Mouse (Mus musculus): ENCODE measurements around the gene Uggt1. TPM values are rescaled to one million over a fixed set of nuclear protein-coding genes. Genes with fewer than 3 reads are reported as not detected.

Gene Uggt1
- 10 to 100 TPM; 54.7 to 56.0 TPM for total RNA-seq (2021)

DNA sequence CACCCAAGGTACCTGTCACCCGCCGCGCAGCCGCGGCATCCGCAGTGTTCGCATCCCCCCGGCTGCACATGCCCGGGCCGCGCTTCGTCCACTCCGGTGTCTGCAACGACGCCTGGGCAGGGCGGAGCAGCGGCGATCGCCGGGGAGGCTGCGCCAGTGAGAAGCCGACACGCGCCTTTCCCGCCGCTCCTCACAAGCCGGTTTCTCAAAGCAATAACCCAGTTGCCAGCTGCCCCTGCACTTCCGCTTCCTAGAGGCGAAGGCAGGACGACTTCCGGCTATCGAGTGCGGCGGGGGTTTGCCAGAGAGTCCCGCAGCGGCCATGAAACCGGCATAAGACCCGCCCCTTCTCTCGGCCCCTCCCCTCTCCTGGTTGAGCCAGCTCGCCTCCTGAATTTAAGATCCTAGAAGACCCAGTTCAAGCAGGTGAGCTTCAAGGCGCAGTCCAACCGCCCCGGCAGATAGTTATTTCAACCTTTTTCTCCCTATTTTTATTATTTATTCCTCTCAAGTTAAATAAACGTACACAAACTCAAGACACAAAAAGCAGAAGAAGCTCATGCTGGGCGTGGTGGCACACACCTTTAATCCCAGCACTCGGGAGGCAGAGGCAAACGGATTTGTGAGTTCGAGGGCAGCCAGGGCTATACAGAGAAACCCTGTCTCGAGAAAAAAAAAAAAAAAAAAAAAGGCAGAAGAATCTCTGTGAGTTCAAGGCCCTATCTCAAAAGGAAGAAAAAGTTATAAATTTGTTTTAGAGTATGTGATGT is at the start of gene Uggt1:
Gene Uggt1 (minus strand): TSS at position 663 of the 770 bp plus-strand sequence.
- DNase-seq = peak; percentile 95
- intact Hi-C loops (cut with DNase I) = no loop called here

- no peak for DNase-seq
- intact Hi-C loops (cut with DNase I) = no loop called here
Observed at GRCm38 (mm10) chr1:36293470-36293869, 49.0 kb upstream of the Uggt1 start.

DNA sequence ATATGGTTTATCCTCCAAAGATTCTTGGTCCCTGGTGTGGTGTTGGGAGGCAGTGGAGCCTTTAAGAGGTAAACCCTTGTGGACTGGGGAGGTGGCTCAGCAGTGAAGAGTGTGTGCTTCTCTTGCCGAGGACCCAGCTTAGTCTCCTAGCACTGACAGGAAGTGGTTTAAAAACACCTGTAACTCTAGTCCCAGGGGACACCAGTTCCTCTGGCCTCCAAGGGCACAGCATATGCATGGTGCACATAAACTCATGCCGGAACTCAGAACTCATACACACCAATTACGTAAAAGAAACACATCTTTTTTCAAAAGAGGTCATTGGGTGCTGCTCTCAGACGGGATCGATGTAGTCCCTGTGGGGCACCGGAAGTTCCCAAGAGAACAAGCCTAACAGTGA is 37.3 kb upstream of the Uggt1 start:
- intact Hi-C loops (cut with DNase I) = no loop called here
- DNase-seq = no peak

DNA sequence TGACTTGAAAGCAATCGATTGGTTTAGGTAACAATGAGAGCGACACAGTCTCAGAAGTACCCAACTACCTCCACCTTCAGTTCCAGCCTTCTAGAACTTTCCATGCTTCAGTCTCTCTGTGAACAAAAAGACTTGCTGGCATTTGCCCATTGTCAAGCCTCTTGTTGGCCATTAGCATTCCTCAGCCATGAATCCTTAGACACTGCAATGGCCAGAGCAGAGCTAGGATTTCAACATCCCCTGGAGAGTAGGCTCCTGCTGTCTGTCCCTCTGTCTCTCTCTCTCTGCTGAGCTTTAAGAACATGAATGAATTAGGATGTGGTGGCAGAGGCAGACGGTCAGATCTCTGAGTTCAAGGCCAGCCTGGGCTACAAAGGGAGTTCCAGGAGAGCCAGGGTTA is 36.4 kb upstream of the Uggt1 start:
- no peak for DNase-seq
- intact Hi-C loops (cut with DNase I) = no loop called here

GRCm38 (mm10) chr1:36279202-36279601 is 34.7 kb upstream of the Uggt1 start:
- intact Hi-C loops (cut with DNase I) = no loop called here
- peak; percentile 85 for DNase-seq

GRCm38 (mm10) chr1:36277267-36278060 is 32.9 kb upstream of the Uggt1 start:
- DNase-seq = peak; percentile 75
- intact Hi-C loops (cut with DNase I) = no loop called here

DNA sequence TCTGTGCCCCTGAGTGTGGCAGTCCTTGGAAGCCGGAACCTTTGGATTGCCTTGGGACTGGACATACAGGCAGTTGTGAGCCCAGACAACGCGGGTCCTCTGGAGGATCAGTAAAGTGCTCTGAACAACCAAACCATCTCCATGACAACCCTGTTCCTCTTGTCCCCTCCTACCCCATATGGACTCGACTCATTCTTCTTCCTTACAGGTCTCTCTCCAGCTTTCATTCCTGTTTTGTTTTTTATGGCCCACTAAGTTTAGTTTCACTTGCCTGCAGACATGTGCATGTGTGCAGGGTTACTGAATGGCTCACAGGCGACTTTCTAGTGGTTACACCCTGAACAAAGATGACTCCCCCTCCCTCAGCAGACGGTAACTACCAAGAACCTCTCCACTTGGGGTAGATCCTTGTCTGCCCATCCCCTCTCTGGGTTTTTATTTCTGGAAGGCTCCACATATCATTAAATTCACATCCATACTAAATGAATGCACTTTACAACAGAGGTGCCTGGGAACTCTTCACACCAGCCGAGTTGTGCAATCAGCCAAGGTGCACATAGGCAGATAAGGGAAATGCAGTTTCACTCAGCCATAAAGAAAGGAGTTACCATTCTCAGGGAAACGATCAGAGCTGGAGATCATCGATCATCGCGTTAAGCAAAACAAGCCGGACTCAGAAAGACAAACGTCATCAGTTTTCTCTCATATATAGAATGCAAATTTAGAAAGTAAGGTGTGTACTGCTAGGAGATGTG is 31.3 kb upstream of the Uggt1 start:
- no peak for DNase-seq
- intact Hi-C loops (cut with DNase I) = no loop called here

DNA sequence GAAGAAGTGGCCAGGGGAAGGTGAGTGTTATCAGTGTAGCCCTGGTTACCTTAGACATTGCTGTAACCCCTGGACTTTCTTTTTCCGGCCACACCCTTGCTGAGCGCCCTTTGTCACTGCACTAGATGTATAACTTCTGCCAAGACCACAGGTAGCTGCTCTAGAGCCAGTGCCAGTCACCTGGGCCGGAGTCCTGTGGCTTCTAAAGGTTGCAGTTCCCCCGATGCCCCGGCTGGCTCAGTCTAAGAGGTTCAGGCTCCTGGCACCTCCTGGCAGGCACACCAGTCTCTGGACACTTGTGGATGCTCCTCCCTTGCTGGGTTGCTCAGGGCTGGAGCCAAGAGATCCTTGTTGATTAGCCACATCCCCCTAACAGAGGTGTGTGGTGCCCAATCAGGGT is 29.9 kb upstream of the Uggt1 start, which contains the start of gene Neurl3:
Gene Neurl3 (minus strand): TSS at position 225 of the 400 bp plus-strand sequence.
- intact Hi-C loops (cut with DNase I) = no loop called here
- no peak for DNase-seq

- DNase-seq = no peak
- intact Hi-C loops (cut with DNase I) = no loop called here
Observed at GRCm38 (mm10) chr1:36273288-36273687, 28.8 kb upstream of the Uggt1 start.

DNA sequence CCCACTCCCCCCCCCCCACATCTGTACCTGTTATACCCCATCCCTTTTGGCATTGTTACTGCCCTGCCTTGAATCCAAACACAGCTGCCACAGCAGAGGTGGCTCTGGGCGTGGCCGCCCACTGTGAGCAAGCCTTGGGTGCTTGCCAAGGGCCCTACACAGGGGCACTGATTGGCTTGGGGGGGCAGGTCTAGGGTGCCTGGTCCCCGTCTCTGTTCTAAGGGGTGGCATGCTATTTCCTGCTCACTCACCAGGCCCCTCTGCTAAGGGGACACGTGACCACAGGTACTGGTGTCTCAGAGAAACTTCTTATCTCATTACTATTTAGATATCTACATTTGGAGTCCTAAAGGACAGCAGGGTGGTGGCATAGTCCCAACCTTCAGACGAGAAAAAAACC is 28.0 kb upstream of the Uggt1 start:
- intact Hi-C loops (cut with DNase I) = no loop called here
- DNase-seq = no peak

DNA sequence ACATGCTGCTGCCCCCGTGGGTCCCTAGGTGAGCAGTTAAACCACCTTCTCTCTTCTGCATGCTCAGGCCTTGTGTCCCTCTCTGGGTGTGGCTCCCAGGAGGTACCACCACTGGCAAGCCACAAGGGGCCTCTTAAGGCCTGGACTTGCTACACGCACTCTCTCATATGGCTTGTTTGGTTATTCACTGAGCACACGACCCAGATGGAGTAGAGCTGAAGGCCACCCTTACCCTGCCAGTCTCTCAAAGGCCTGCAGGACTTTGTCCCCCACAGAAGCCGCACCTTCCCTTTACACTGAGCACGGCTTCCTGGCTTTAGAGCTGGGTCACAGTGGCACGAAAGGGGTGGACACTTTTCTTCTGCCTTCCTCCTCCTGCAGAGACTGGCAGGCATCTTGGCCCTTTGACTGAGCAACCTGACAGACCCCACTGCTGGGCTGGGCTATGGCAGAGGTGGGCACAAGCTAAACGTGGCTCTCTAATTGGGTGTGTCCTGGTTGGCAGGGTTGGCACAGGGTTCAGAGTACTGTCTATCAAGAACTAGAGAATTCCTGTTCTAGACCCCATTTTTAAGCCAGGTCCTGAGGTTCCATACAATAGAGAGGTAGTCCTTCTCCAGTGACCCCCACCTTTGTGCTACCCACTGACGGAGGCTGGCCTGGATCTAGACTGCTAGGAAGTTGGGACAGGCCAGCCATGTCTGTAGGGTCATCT is 27.2 kb upstream of the Uggt1 start:
- intact Hi-C loops (cut with DNase I) = no loop called here
- DNase-seq = no peak

GRCm38 (mm10) chr1:36270666-36271065 is 26.1 kb upstream of the Uggt1 start:
- intact Hi-C loops (cut with DNase I) = no loop called here
- no peak for DNase-seq

GRCm38 (mm10) chr1:36269121-36269795 is 24.7 kb upstream of the Uggt1 start:
- intact Hi-C loops (cut with DNase I) = no loop called here
- no peak for DNase-seq

DNA sequence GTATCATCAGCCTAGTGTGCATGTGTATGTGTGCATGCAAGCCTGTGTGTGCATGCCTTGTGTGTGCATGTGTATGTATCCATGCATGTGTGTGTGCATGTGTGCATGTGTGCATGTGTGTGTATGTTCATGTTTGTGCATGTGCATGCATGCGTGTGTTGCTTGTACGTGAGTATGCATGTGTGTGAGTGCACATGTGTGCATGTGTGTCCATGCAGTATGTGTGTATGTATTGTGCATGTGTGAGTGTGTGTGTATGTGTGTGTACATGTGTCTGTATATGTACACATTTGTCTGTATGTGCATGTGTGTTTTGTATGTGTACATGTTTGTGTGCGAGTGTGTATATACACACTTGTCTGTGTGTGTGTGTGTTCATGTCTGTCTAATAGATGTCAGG is 23.1 kb upstream of the Uggt1 start:
- DNase-seq = no peak
- intact Hi-C loops (cut with DNase I) = no loop called here

DNA sequence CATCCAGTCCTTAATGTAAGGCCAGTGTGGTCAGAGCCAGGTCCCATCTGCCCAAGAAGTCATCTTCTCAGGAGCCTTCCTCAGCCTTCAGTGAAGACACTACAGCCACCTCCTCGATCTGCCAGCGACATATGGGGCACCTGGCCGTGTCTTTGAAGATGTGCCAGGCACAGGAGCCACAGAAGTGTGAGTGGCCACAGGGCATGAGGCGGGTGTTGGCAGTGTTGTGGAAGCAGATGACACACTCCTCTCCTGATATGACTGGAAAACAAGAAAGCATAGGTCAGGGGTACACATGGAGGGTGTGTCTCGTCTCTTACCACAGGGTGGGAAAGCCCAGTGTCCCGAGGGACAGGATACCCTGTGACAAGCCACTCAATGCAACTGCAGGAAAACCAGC is 21.8 kb upstream of the Uggt1 start:
- peak; percentile 57 for DNase-seq
- intact Hi-C loops (cut with DNase I) = no loop called here

GRCm38 (mm10) chr1:36263833-36264488 is 19.4 kb upstream of the Uggt1 start:
- intact Hi-C loops (cut with DNase I) = no loop called here
- no peak for DNase-seq

- no peak for DNase-seq
- intact Hi-C loops (cut with DNase I) = no loop called here
Observed at GRCm38 (mm10) chr1:36261708-36262504, 17.4 kb upstream of the Uggt1 start.

DNA sequence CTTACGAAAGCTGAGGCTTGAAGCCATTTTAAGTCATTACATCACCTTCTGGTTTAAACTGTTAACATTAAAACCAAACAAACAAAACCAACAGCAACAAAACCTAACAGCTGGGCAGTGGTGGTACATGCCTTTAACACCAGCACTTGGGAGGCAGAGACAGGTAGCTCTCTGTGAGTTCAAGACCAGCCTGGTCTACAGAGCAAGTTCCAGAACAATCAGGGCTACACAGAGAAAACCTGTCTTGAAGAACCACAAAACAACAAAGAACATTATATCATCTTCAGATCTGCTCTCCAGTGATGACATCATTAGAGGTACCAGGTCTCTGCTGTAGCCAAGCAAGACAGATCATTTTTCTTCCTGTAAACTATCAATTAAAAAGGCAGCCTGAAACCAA is 15.9 kb upstream of the Uggt1 start:
- intact Hi-C loops (cut with DNase I) = no loop called here

DNA sequence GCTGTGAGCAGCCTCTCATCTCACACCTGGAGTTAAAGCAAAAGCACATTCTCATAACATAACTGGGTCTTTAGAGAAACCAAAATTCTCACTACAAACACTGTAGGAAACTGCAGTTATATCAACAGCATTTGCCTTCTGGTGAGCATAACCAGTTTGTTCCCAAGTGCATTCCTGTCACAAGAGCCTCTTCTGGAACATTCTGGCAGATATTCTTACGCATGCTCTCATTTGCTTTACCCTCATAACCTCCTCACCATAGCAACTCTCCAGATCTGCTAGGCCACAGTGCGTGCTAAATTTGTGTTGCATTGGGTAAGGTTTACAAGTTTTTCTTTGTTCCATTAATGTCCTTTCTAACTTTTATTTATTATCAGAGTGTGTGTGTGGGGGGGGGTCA is 14.8 kb upstream of the Uggt1 start:
- intact Hi-C loops (cut with DNase I) = no loop called here
- DNase-seq = no peak

More for the DNA sequence above, 15.9 kb upstream of the Uggt1 start:
- no peak for DNase-seq

Data from left cerebral cortex, postnatal 4 days (tissue).